Mouse (Mus musculus) urinary bladder, postnatal 36 days (tissue): ENCODE data around the gene Abca1.

Experiments
- DNase-seq, 2 experiments: peaks; one replicate each; pipeline ENCODE4 v3.0.0; 2022; ENCODE audit warnings: low spot score in 2 of 2, mixed read lengths in 1 of 2

The Abca1 gene

GRCm38 (mm10) chr4:53159767-53160166 lies at the start of gene Abca1:
Gene Abca1 (minus strand): TSS chr4:53159895.
- peak; percentile 92 to 95 for DNase-seq

- DNase-seq = no peak
Measured at GRCm38 (mm10) chr4:53204482-53204881, 44.8 kb upstream of the Abca1 start.

GRCm38 (mm10) chr4:53203595-53204400 lies 44.1 kb upstream of the Abca1 start:
- no peak for DNase-seq

- no peak for DNase-seq
Measured at GRCm38 (mm10) chr4:53200276-53200675, 40.6 kb upstream of the Abca1 start.

GRCm38 (mm10) chr4:53197842-53198241 lies 38.1 kb upstream of the Abca1 start:
- peak in 1 of 2 experiments; percentile 52 for DNase-seq

- peak; percentile 89 to 91 for DNase-seq
Measured at GRCm38 (mm10) chr4:53196058-53196771, 36.5 kb upstream of the Abca1 start.

- no peak for DNase-seq
Measured at GRCm38 (mm10) chr4:53187071-53187470, 27.4 kb upstream of the Abca1 start.

GRCm38 (mm10) chr4:53186573-53186972 lies 26.9 kb upstream of the Abca1 start:
- no peak for DNase-seq

GRCm38 (mm10) chr4:53186141-53186540 lies 26.4 kb upstream of the Abca1 start:
- no peak for DNase-seq

- no peak for DNase-seq
Measured at GRCm38 (mm10) chr4:53181479-53181878, 21.8 kb upstream of the Abca1 start.

GRCm38 (mm10) chr4:53179308-53179820 lies 19.7 kb upstream of the Abca1 start:
- DNase-seq = no peak

- no peak for DNase-seq
Measured at GRCm38 (mm10) chr4:53178489-53178888, 18.8 kb upstream of the Abca1 start.

GRCm38 (mm10) chr4:53177696-53178095 lies 18.0 kb upstream of the Abca1 start:
- no peak for DNase-seq

GRCm38 (mm10) chr4:53174906-53175305 lies 15.2 kb upstream of the Abca1 start:
- no peak for DNase-seq

- DNase-seq = no peak
Measured at GRCm38 (mm10) chr4:53170403-53170802, 10.7 kb upstream of the Abca1 start.

GRCm38 (mm10) chr4:53165231-53165630 lies 5.5 kb upstream of the Abca1 start:
- no peak for DNase-seq

- peak; percentile 37 to 38 for DNase-seq
Measured at GRCm38 (mm10) chr4:53159176-53159575, 519 bp downstream of the Abca1 start.

- DNase-seq = peak; percentile 89 to 92
Measured at GRCm38 (mm10) chr4:53158634-53159033, 1.1 kb downstream of the Abca1 start.

- no peak for DNase-seq
Measured at GRCm38 (mm10) chr4:53155471-53155870, 4.2 kb downstream of the Abca1 start.

GRCm38 (mm10) chr4:53153711-53154110 lies 6.0 kb downstream of the Abca1 start:
- DNase-seq = no peak

- no peak for DNase-seq
Measured at GRCm38 (mm10) chr4:53153061-53153460, 6.6 kb downstream of the Abca1 start.

- no peak for DNase-seq
Measured at GRCm38 (mm10) chr4:53152655-53153054, 7.0 kb downstream of the Abca1 start.

GRCm38 (mm10) chr4:53150516-53150915 lies 9.2 kb downstream of the Abca1 start:
- DNase-seq = no peak
